Mouse (Mus musculus): Measurements from ENCODE around the gene Mtf1. TPM values are rescaled to one million over a fixed set of nuclear protein-coding genes. Genes with fewer than 3 reads are reported as not detected.

Gene Mtf1
- 15.1 TPM for polyA plus RNA-seq (2014; fragmentation: Illumina TruSeq; extraction: RNeasy Lipid Tissue Mini Kit (QIAGEN cat#74804); ENCODE audit: low read depth, low replicate concordance)

DNA sequence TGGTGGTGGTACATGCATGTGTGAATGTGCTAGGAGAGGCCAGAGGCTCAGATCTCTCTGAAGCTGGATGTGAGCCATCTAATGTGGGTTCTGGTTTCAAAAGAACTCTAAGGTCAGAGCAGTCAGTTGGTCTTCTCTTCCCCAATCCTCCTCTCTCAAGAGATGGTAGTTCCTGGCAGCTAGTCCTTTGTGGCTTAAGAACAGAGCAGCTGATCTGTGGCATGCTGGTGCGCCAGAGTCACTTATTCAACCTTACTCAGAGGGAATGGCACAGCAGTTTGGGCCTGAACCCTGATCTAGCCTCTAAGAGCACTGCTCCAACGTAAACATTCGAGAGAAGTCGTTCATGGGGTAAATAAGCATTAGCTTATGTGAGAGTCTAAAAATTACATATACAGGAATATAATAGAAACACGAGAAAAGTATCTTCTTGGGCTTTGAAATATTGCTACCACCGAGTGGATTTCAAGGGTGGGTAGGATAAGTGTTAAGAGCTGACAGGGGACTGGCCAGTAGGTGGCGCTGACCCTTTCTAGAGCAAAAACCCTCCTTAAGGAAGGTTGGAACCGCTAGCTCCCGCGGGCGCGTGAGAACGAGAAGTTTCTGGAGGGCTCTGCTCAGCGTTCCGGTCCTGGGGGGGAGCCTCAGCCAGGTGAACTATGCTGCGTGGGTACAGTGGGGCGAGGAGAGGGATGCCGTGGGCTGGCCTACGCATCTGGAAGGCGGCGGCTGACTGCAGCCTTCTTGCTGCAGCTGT is at the start of gene Mtf1:
Gene Mtf1 (plus strand): TSS at position 553 of the 757 bp plus-strand sequence.

GRCm38 (mm10) chr4:124850261-124850913 is 48.5 kb downstream of the Mtf1 start, which contains the start of gene Yrdc:
TSS of gene Yrdc (plus strand) at chr4:124850679.

GRCm38 (mm10) chr4:124850933-124851658 is 49.2 kb downstream of the Mtf1 start, which contains the start of gene 1110065P20Rik:
TSS of gene 1110065P20Rik (minus strand) at chr4:124851196.

DNA sequence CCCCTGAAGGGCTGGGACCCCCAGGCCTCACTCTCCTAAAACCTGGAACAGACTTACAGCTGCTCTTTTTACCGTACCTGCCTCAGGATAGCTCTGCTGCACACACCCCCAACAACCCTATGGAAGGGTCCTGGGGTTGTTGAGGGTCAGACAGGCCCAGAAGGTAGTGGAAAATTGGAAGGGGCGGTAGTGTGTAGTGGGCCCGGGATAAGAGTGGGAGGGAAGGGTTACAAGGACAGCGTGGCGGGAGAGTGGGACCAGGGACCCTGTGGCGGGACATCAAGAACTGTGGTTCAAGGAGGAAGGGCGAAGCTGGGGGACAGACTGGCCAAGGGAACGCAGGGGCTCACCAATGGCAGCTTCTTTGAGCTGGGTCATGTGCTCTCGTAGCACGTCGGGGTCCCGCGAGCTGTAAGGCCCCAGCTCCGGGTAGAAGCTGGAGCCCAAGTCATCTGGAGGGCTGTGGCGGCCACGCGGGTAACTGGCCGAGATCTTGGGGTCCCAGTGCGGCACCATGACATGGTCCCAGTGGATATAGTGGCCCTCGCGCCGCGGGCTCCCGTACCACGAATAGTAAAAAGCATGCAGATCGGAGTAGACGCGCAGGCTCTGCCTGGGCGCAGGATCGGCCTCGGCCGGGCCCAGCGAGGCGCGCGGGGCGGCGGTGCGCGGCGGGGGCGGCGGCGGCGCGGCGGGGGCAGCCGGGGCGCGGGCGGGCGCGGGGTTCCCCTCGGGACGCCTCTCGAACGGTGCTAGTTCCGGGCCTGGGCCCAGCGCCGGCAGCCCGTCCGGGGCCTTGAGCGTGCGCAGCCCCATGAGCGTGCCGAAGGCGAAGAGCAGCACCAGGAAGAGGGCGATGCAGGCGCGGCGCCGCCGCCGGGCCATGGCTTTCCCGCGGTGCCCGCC is 59.6 kb downstream of the Mtf1 start, which contains the start of gene Maneal:
Gene Maneal (minus strand): TSS at position 889 of the 906 bp plus-strand sequence.

DNA sequence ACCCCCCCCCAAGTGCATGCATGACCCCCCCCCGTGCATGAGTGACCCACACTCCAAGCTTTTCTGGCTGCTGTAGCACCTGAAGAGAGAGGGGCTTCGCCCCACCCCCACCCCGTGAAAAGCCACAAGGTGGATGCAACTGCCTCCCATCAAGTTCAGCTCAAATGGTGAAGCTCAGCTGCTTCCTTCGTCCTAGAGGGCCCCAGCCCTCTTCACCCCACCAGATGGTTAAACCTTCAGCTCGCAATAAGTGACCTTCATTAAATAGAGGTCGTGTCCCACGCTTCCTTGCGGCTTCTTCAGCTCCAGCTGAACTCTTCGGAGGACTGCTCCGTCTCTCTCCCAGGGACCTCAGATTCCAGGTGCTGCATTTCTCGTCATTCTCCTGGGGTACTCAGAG is 78.7 kb downstream of the Mtf1 start, which contains the start of gene Epha10:
Gene Epha10 (plus strand): TSS at position 301 of the 400 bp plus-strand sequence.

Other genes starting within 250 kb of the Mtf1 start
- gene 3100002H09Rik, start 191.3 kb upstream of the Mtf1 start, polyA plus RNA-seq (2014; fragmentation: Illumina TruSeq; extraction: RNeasy Lipid Tissue Mini Kit (QIAGEN cat#74804); ENCODE audit: low read depth, low replicate concordance), result not detected
- not detected for gene Pou3f1, start 145.3 kb upstream of the Mtf1 start, polyA plus RNA-seq (2014; fragmentation: Illumina TruSeq; extraction: RNeasy Lipid Tissue Mini Kit (QIAGEN cat#74804); ENCODE audit: low read depth, low replicate concordance)
- gene Utp11, start 108.5 kb upstream of the Mtf1 start, polyA plus RNA-seq (2014; fragmentation: Illumina TruSeq; extraction: RNeasy Lipid Tissue Mini Kit (QIAGEN cat#74804); ENCODE audit: low read depth, low replicate concordance), result 91.4 TPM
- gene Fhl3, start 101.4 kb upstream of the Mtf1 start, polyA plus RNA-seq (2014; fragmentation: Illumina TruSeq; extraction: RNeasy Lipid Tissue Mini Kit (QIAGEN cat#74804); ENCODE audit: low read depth, low replicate concordance), result not detected
- 33.8 TPM for gene Sf3a3, start 87.3 kb upstream of the Mtf1 start, polyA plus RNA-seq (2014; fragmentation: Illumina TruSeq; extraction: RNeasy Lipid Tissue Mini Kit (QIAGEN cat#74804); ENCODE audit: low read depth, low replicate concordance)
- gene Inpp5b, start 60.3 kb upstream of the Mtf1 start, polyA plus RNA-seq (2014; fragmentation: Illumina TruSeq; extraction: RNeasy Lipid Tissue Mini Kit (QIAGEN cat#74804); ENCODE audit: low read depth, low replicate concordance), result 17.5 TPM
- 21.5 TPM for gene Yrdc, start 48.6 kb downstream of the Mtf1 start, polyA plus RNA-seq (2014; fragmentation: Illumina TruSeq; extraction: RNeasy Lipid Tissue Mini Kit (QIAGEN cat#74804); ENCODE audit: low read depth, low replicate concordance)
- 1.2 TPM for gene 1110065P20Rik, start 49.1 kb downstream of the Mtf1 start, polyA plus RNA-seq (2014; fragmentation: Illumina TruSeq; extraction: RNeasy Lipid Tissue Mini Kit (QIAGEN cat#74804); ENCODE audit: low read depth, low replicate concordance)
- gene Maneal, start 60.1 kb downstream of the Mtf1 start, polyA plus RNA-seq (2014; fragmentation: Illumina TruSeq; extraction: RNeasy Lipid Tissue Mini Kit (QIAGEN cat#74804); ENCODE audit: low read depth, low replicate concordance), result 0.25 TPM
- gene Epha10, start 78.8 kb downstream of the Mtf1 start, polyA plus RNA-seq (2014; fragmentation: Illumina TruSeq; extraction: RNeasy Lipid Tissue Mini Kit (QIAGEN cat#74804); ENCODE audit: low read depth, low replicate concordance), result not detected
- gene 9930104L06Rik, start 134.9 kb downstream of the Mtf1 start, polyA plus RNA-seq (2014; fragmentation: Illumina TruSeq; extraction: RNeasy Lipid Tissue Mini Kit (QIAGEN cat#74804); ENCODE audit: low read depth, low replicate concordance), result 7.7 TPM
- 26.0 TPM for gene Cdca8, start 137.2 kb downstream of the Mtf1 start, polyA plus RNA-seq (2014; fragmentation: Illumina TruSeq; extraction: RNeasy Lipid Tissue Mini Kit (QIAGEN cat#74804); ENCODE audit: low read depth, low replicate concordance)
- 0.22 TPM for gene Rspo1, start 184.3 kb downstream of the Mtf1 start, polyA plus RNA-seq (2014; fragmentation: Illumina TruSeq; extraction: RNeasy Lipid Tissue Mini Kit (QIAGEN cat#74804); ENCODE audit: low read depth, low replicate concordance)
- 51.8 TPM for gene Gnl2, start 214.5 kb downstream of the Mtf1 start, polyA plus RNA-seq (2014; fragmentation: Illumina TruSeq; extraction: RNeasy Lipid Tissue Mini Kit (QIAGEN cat#74804); ENCODE audit: low read depth, low replicate concordance)

All from sigmoid colon, adult 10 weeks (tissue).